Mouse (Mus musculus) thymus, postnatal 14 days (tissue): ENCODE measurements around the gene Iqschfp.
"Not testable (repeated sequence)": the region's sequence is repeated elsewhere in the genome, so short reads cannot be mapped to it uniquely, and the experiment has no call there.

Experiments
- DNase-seq: peaks from one replicate; pipeline ENCODE4 v3.0.0; 2021

Gene Iqschfp

GRCm38 (mm10) chr3:68085024-68085423, 193.0 kb downstream of the Iqschfp start:
- no peak for DNase-seq

GRCm38 (mm10) chr3:68092108-68092507, 200.1 kb downstream of the Iqschfp start:
- DNase-seq, result no peak

GRCm38 (mm10) chr3:68096724-68097431, 204.8 kb downstream of the Iqschfp start:
- DNase-seq, result no peak

GRCm38 (mm10) chr3:68099561-68099960, 207.5 kb downstream of the Iqschfp start:
- DNase-seq, result not testable (repeated sequence)

- no peak for DNase-seq
Measured at GRCm38 (mm10) chr3:68101343-68101742, 209.3 kb downstream of the Iqschfp start.

- DNase-seq, result no peak
Measured at GRCm38 (mm10) chr3:68105081-68105685, 213.2 kb downstream of the Iqschfp start.

GRCm38 (mm10) chr3:68121338-68121737, 229.3 kb downstream of the Iqschfp start:
- no peak for DNase-seq

- no peak for DNase-seq
Measured at GRCm38 (mm10) chr3:68126284-68126856, 234.3 kb downstream of the Iqschfp start.

GRCm38 (mm10) chr3:68130386-68130785, 238.4 kb downstream of the Iqschfp start:
- DNase-seq, result no peak

GRCm38 (mm10) chr3:68138833-68139627, 247.0 kb downstream of the Iqschfp start:
- no peak for DNase-seq

GRCm38 (mm10) chr3:68150688-68151087, 258.7 kb downstream of the Iqschfp start:
- no peak for DNase-seq

GRCm38 (mm10) chr3:68160175-68160574, 268.1 kb downstream of the Iqschfp start:
- no peak for DNase-seq

- DNase-seq, result no peak
Measured at GRCm38 (mm10) chr3:68160760-68161159, 268.7 kb downstream of the Iqschfp start.

GRCm38 (mm10) chr3:68178248-68178647, 286.2 kb downstream of the Iqschfp start:
- DNase-seq, result no peak

GRCm38 (mm10) chr3:68187471-68187870, 295.4 kb downstream of the Iqschfp start:
- no peak for DNase-seq

- DNase-seq, result no peak
Measured at GRCm38 (mm10) chr3:68189100-68189499, 297.1 kb downstream of the Iqschfp start.

GRCm38 (mm10) chr3:68196933-68197332, 304.9 kb downstream of the Iqschfp start:
- DNase-seq, result no peak

GRCm38 (mm10) chr3:68201214-68201613, 309.2 kb downstream of the Iqschfp start:
- no peak for DNase-seq

GRCm38 (mm10) chr3:68202162-68202902, 310.3 kb downstream of the Iqschfp start:
- DNase-seq, result no peak

GRCm38 (mm10) chr3:68203934-68204467, 312.0 kb downstream of the Iqschfp start:
- no peak for DNase-seq

GRCm38 (mm10) chr3:68210422-68210821, 318.4 kb downstream of the Iqschfp start:
- DNase-seq, result no peak

- DNase-seq, result no peak
Measured at GRCm38 (mm10) chr3:68221452-68221851, 329.4 kb downstream of the Iqschfp start.
